Mouse (Mus musculus) brain, embryonic 14.5 days (tissue): ENCODE results near the gene Ccdc14.

ENCODE experiments used
- CTCF ChIP-seq: fragments of 200-500 bp; IDR thresholded peaks from 2 replicates; pipeline ENCODE4 v1.5.1; 2012; ENCODE audit warnings: inconsistent platforms, mild to moderate bottlenecking, moderate library complexity, borderline replicate concordance; ENCODE audit not compliant: insufficient read depth, insufficient read length; ENCODE audit errors: extremely low read depth
- POLR2A ChIP-seq: fragments of 200-500 bp; IDR thresholded peaks from 2 replicates; pipeline ENCODE4 v1.6.1; 2012; ENCODE audit warnings: mild to moderate bottlenecking, inconsistent platforms, borderline replicate concordance; ENCODE audit not compliant: poor library complexity, insufficient read depth, insufficient read length, severe bottlenecking; ENCODE audit errors: extremely low read depth

DNA sequence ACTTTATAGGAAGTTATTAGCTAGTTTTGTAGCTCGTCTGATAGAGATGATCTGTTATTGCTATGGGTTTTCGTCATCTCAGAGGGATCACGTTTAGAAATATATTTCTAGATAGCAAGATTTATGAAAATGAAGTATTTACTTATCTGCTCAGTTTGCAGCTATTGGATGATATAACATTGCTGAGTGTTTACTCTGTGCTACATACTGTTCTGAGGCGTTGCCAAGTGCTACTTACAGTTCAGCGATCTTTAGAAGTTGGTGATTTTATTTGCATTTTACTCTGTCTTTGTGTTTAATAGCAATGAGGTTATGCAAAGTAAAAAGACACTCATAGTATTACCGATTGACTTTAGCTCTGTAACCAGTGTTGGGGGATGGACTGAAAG, 10.4 kb downstream of the Ccdc14 start:
- TF ChIP-seq CTCF, result no peak
- TF ChIP-seq POLR2A, result no peak
